Mouse (Mus musculus): ENCODE measurements at regions not wholly inside any gene's neighbourhood (a gene's known extent, or its start where the extent isn't known, plus 50 kb on each side); places are given as distances from the start of the nearest gene placed in this dataset.

DNA sequence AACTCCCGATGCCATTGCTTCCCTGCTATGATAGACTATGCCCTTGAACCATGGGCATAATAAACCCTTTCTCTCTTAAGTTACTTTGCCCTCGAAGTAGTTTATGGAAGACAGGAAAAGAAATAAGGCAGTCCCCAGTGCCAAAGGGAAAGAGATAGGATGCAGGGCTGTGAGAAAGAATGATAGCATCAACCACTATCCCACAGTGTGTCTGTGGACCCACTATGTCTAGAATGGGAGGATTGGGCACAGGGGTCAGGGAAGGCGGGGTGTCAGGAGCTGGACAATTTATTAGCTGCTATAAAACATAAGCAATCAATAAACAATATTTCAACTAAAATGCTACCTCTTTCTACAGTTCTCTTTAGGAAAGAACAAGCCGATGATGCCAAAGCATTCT lies 288.8 kb downstream of the Sox4 start:
- no peak for TF ChIP-seq ZMIZ1 (IDR thresholded peaks at IDR 0.05; ENCODE audit: low read depth, low read length)
- TF ChIP-seq CTCF (conservative IDR thresholded peaks at IDR 0.05 in 1 of 2, IDR thresholded peaks at IDR 0.05 in 1 of 2; ENCODE audit: low read depth in 2 of 2, low read length in 2 of 2): no peak
- no peak for TF ChIP-seq MAZ (IDR thresholded peaks at IDR 0.05; ENCODE audit: low read depth, low read length)
- TF ChIP-seq ZC3H11A (IDR thresholded peaks at IDR 0.05; ENCODE audit: low read depth, low read length): no peak
- no peak for TF ChIP-seq ETS1 (conservative IDR thresholded peaks at IDR 0.05; ENCODE audit: low read depth, low read length)
- no peak for TF ChIP-seq USF1 (IDR thresholded peaks at IDR 0.05; ENCODE audit: low read depth, low read length)
- TF ChIP-seq BHLHE40 (IDR thresholded peaks at IDR 0.05; ENCODE audit: low read depth, low read length): no peak
- TF ChIP-seq MAX (IDR thresholded peaks at IDR 0.05; ENCODE audit: low read length): no peak
- no peak for TF ChIP-seq POLR2A (IDR thresholded peaks at IDR 0.05; ENCODE audit: low read depth, low read length)
- no peak for TF ChIP-seq NELFE (IDR thresholded peaks at IDR 0.05; ENCODE audit: low read depth, low read length)
- no peak for TF ChIP-seq TCF12 (IDR thresholded peaks at IDR 0.05; ENCODE audit: low read depth, low read length)
- no peak for TF ChIP-seq MEF2A (IDR thresholded peaks at IDR 0.05; ENCODE audit: borderline replicate concordance, low read depth, low read length)
- TF ChIP-seq MXI1 (IDR thresholded peaks at IDR 0.05; ENCODE audit: low read depth, low read length): no peak
- no peak for TF ChIP-seq PAX5 (IDR thresholded peaks at IDR 0.05; ENCODE audit: low read length)

All from CH12.LX (cell line).